Mouse (Mus musculus) myocyte (in vitro differentiated cells): Measurements from ENCODE around the gene Ubtd2.

ENCODE experiments used
- CEBPB ChIP-seq: IDR thresholded peaks from 2 replicates; pipeline ENCODE4 v1.6.1; 2011; ENCODE audit warnings: mild to moderate bottlenecking, moderate library complexity; ENCODE audit not compliant: poor library complexity, insufficient read depth, severe bottlenecking
- E2F4 ChIP-seq: IDR thresholded peaks from one replicate; pipeline ENCODE4 v1.6.1; 2011; ENCODE audit warnings: mild to moderate bottlenecking, control low read depth, moderate library complexity; ENCODE audit not compliant: insufficient read depth
- MYOD1 ChIP-seq, 3 experiments: IDR thresholded peaks; one replicate each; pipeline ENCODE4 v1.6.1; 2011; ENCODE audit warnings: control low read depth in 2 of 3, low read depth in 2 of 3, mild to moderate bottlenecking in 2 of 3, moderate library complexity in 1 of 3; ENCODE audit not compliant: insufficient read length in 2 of 3, control insufficient read depth in 1 of 3
- MYOG ChIP-seq, 3 experiments: IDR thresholded peaks; one replicate each; pipeline ENCODE4 v1.6.1; 2011; ENCODE audit warnings: control low read depth in 2 of 3, low read depth in 2 of 3, mild to moderate bottlenecking in 2 of 3; ENCODE audit not compliant: insufficient read length in 2 of 3, control insufficient read depth in 1 of 3, insufficient read depth in 1 of 3
- POLR2A ChIP-seq: IDR thresholded peaks from one replicate; pipeline ENCODE4 v1.6.1; 2011; ENCODE audit warnings: low read depth, mild to moderate bottlenecking, control low read depth, moderate library complexity; ENCODE audit not compliant: insufficient read length
- TCF12 ChIP-seq: IDR thresholded peaks from one replicate; pipeline ENCODE4 v1.6.1; 2011; ENCODE audit warnings: mild to moderate bottlenecking, control low read depth; ENCODE audit not compliant: poor library complexity, insufficient read depth, severe bottlenecking

GRCm38 (mm10) chr11:32552401-32553090, 97.4 kb downstream of the Ubtd2 start:
- TF ChIP-seq TCF12 (no peak), MYOG (IDR thresholded peaks at IDR 0.05; ENCODE audit: control insufficient read depth in 1 of 3, insufficient read depth in 1 of 3, insufficient read length in 2 of 3, low read depth in 2 of 3) (peak in 2 of 3 experiments; percentile 83 to 88), POLR2A (no peak), E2F4 (no peak), MYOD1 (IDR thresholded peaks at IDR 0.05; ENCODE audit: control insufficient read depth in 1 of 3, insufficient read length in 2 of 3, low read depth in 2 of 3) (peak in 2 of 3 experiments; percentile 88 to 92), CEBPB (peak; percentile 36; the same call in 1 of the 2 replicates)
